Mouse (Mus musculus): Measurements from ENCODE around the gene F5. TPM values are rescaled to one million over a fixed set of nuclear protein-coding genes. Genes with fewer than 3 reads are reported as not detected.

F5 gene
- polyA plus RNA-seq, 1 experiment: 5.7 TPM

- Histone ChIP-seq H3K27ac (ENCODE audit: insufficient read depth, low read length) (no peak overlapping the region), H3K4me1 (ENCODE audit: control insufficient read depth, insufficient read depth, low read length) (no peaks in the 10 kb centered on the region), H3K4me3 (ENCODE audit: low read depth, low read length) (no peak overlapping the region), H3K36me3 (ENCODE audit: control insufficient read depth, insufficient read depth, low read length, poor library complexity, severe bottlenecking) (no peaks in the 10 kb centered on the region), H3K27me3 (ENCODE audit: control insufficient read depth, insufficient read depth, low read length, poor library complexity, severe bottlenecking) (no peaks in the 10 kb centered on the region), H3K9ac (ENCODE audit: low read depth, poor library complexity, severe bottlenecking) (no peak overlapping the region), H3K9me3 (replicated peaks; ENCODE audit: control insufficient read depth, insufficient read depth, low read length, poor library complexity, severe bottlenecking) (no peaks in the 10 kb centered on the region)
- TF ChIP-seq CTCF (IDR thresholded peaks at IDR 0.05; ENCODE audit: low read depth, low read length): peak; percentile 22
- no peak for TF ChIP-seq EP300 (IDR thresholded peaks at IDR 0.05; ENCODE audit: insufficient read depth, low read depth, low read length)
Measured at GRCm38 (mm10) chr1:164184142-164184870, 32.7 kb downstream of the F5 start.

GRCm38 (mm10) chr1:164184871-164185223 lies 33.2 kb downstream of the F5 start:
- Histone ChIP-seq H3K36me3 (ENCODE audit: control insufficient read depth, insufficient read depth, low read length, poor library complexity, severe bottlenecking) (no peaks in the 10 kb centered on the region), H3K4me1 (ENCODE audit: control insufficient read depth, insufficient read depth, low read length) (no peaks in the 10 kb centered on the region), H3K27ac (ENCODE audit: insufficient read depth, low read length) (no peak overlapping the region), H3K9ac (ENCODE audit: low read depth, poor library complexity, severe bottlenecking) (no peak overlapping the region), H3K27me3 (ENCODE audit: control insufficient read depth, insufficient read depth, low read length, poor library complexity, severe bottlenecking) (no peaks in the 10 kb centered on the region), H3K4me3 (ENCODE audit: low read depth, low read length) (no peak overlapping the region), H3K9me3 (replicated peaks; ENCODE audit: control insufficient read depth, insufficient read depth, low read length, poor library complexity, severe bottlenecking) (no peaks in the 10 kb centered on the region)
- TF ChIP-seq EP300 (IDR thresholded peaks at IDR 0.05; ENCODE audit: insufficient read depth, low read depth, low read length) (no peak), CTCF (IDR thresholded peaks at IDR 0.05; ENCODE audit: low read depth, low read length) (no peak), POLR2A (IDR thresholded peaks at IDR 0.05; ENCODE audit: insufficient read depth, low read length) (no peak)

- no peak overlapping the region for H3K4me3 ChIP-seq (ENCODE audit: low read depth, low read length)
- H3K27me3 ChIP-seq (ENCODE audit: control insufficient read depth, insufficient read depth, low read length, poor library complexity, severe bottlenecking): no peaks in the 10 kb centered on the region
- no peak for TF ChIP-seq POLR2A (IDR thresholded peaks at IDR 0.05; ENCODE audit: insufficient read depth, low read length)
- no peak for TF ChIP-seq CTCF (IDR thresholded peaks at IDR 0.05; ENCODE audit: low read depth, low read length)
- TF ChIP-seq EP300 (IDR thresholded peaks at IDR 0.05; ENCODE audit: insufficient read depth, low read depth, low read length): no peak
- H3K27ac ChIP-seq (ENCODE audit: insufficient read depth, low read length): no peak overlapping the region
- H3K9me3 ChIP-seq (replicated peaks; ENCODE audit: control insufficient read depth, insufficient read depth, low read length, poor library complexity, severe bottlenecking): no peaks in the 10 kb centered on the region
- H3K4me1 ChIP-seq (ENCODE audit: control insufficient read depth, insufficient read depth, low read length): no peaks in the 10 kb centered on the region
- no peak overlapping the region for H3K9ac ChIP-seq (ENCODE audit: low read depth, poor library complexity, severe bottlenecking)
- no peaks in the 10 kb centered on the region for H3K36me3 ChIP-seq (ENCODE audit: control insufficient read depth, insufficient read depth, low read length, poor library complexity, severe bottlenecking)
Measured at GRCm38 (mm10) chr1:164185316-164185715, 33.7 kb downstream of the F5 start.

- Histone ChIP-seq H3K27ac (ENCODE audit: insufficient read depth, low read length) (no peak overlapping the region), H3K4me1 (ENCODE audit: control insufficient read depth, insufficient read depth, low read length) (no peaks in the 10 kb centered on the region), H3K36me3 (ENCODE audit: control insufficient read depth, insufficient read depth, low read length, poor library complexity, severe bottlenecking) (no peaks in the 10 kb centered on the region), H3K9ac (ENCODE audit: low read depth, poor library complexity, severe bottlenecking) (no peak overlapping the region), H3K27me3 (ENCODE audit: control insufficient read depth, insufficient read depth, low read length, poor library complexity, severe bottlenecking) (no peaks in the 10 kb centered on the region), H3K4me3 (ENCODE audit: low read depth, low read length) (no peak overlapping the region), H3K9me3 (replicated peaks; ENCODE audit: control insufficient read depth, insufficient read depth, low read length, poor library complexity, severe bottlenecking) (no peaks in the 10 kb centered on the region)
- no peak for TF ChIP-seq EP300 (IDR thresholded peaks at IDR 0.05; ENCODE audit: insufficient read depth, low read depth, low read length)
- no peak for TF ChIP-seq POLR2A (IDR thresholded peaks at IDR 0.05; ENCODE audit: insufficient read depth, low read length)
- no peak for TF ChIP-seq CTCF (IDR thresholded peaks at IDR 0.05; ENCODE audit: low read depth, low read length)
Measured at GRCm38 (mm10) chr1:164187002-164187560, 35.4 kb downstream of the F5 start.

GRCm38 (mm10) chr1:164199551-164199950 lies 47.9 kb downstream of the F5 start:
- H3K9ac ChIP-seq (ENCODE audit: low read depth, poor library complexity, severe bottlenecking): no peak overlapping the region

DNA sequence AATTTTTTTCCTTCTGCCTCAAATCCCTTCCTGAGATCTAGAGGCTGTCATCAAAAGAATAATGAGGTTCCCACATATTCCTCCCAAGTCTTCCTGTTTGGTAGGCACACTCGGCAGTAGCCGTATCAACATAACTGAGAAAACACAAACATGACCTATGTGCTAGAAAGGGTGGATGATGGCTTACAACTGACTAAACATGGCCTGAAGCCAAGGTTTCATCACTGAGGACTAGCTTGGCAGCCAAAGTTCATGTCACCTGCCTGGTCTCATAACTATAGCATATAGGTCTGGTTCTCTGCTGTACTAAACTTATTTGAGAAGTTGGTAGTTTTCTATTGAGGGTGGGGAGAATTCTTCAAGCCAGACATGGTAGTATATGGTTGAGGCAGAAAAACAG lies 56.8 kb downstream of the F5 start:
- Histone ChIP-seq H3K27me3 (ENCODE audit: control insufficient read depth, insufficient read depth, low read length, poor library complexity, severe bottlenecking) (no peaks in the 10 kb centered on the region), H3K27ac (ENCODE audit: insufficient read depth, low read length) (no peak overlapping the region), H3K4me3 (ENCODE audit: low read depth, low read length) (no peak overlapping the region), H3K4me1 (ENCODE audit: control insufficient read depth, insufficient read depth, low read length) (no peaks in the 10 kb centered on the region), H3K9me3 (replicated peaks; ENCODE audit: control insufficient read depth, insufficient read depth, low read length, poor library complexity, severe bottlenecking) (no peaks in the 10 kb centered on the region), H3K36me3 (ENCODE audit: control insufficient read depth, insufficient read depth, low read length, poor library complexity, severe bottlenecking) (no peaks in the 10 kb centered on the region), H3K9ac (ENCODE audit: low read depth, poor library complexity, severe bottlenecking) (no peak overlapping the region)
- TF ChIP-seq POLR2A (IDR thresholded peaks at IDR 0.05; ENCODE audit: insufficient read depth, low read length): no peak
- no peak for TF ChIP-seq EP300 (IDR thresholded peaks at IDR 0.05; ENCODE audit: insufficient read depth, low read depth, low read length)
- no peak for TF ChIP-seq CTCF (IDR thresholded peaks at IDR 0.05; ENCODE audit: low read depth, low read length)

More at GRCm38 (mm10) chr1:164199551-164199950, 47.9 kb downstream of the F5 start:
- Histone ChIP-seq H3K9me3 (replicated peaks; ENCODE audit: control insufficient read depth, insufficient read depth, low read length, poor library complexity, severe bottlenecking) (peaks cover 3% of the 10 kb centered on the region; the same call in 1 of the 2 replicates), H3K4me1 (ENCODE audit: control insufficient read depth, insufficient read depth, low read length) (no peaks in the 10 kb centered on the region), H3K27me3 (ENCODE audit: control insufficient read depth, insufficient read depth, low read length, poor library complexity, severe bottlenecking) (no peaks in the 10 kb centered on the region; the same call in 1 of the 2 replicates), H3K4me3 (ENCODE audit: low read depth, low read length) (no peak overlapping the region), H3K27ac (ENCODE audit: insufficient read depth, low read length) (no peak overlapping the region), H3K36me3 (ENCODE audit: control insufficient read depth, insufficient read depth, low read length, poor library complexity, severe bottlenecking) (no peaks in the 10 kb centered on the region)
- TF ChIP-seq POLR2A (IDR thresholded peaks at IDR 0.05; ENCODE audit: insufficient read depth, low read length) (no peak), CTCF (IDR thresholded peaks at IDR 0.05; ENCODE audit: low read depth, low read length) (no peak)

Data from ES-Bruce4 (cell line).